Comparison of ENCODE assay signal across 22 mouse cellular contexts in the genomic region with DNA sequence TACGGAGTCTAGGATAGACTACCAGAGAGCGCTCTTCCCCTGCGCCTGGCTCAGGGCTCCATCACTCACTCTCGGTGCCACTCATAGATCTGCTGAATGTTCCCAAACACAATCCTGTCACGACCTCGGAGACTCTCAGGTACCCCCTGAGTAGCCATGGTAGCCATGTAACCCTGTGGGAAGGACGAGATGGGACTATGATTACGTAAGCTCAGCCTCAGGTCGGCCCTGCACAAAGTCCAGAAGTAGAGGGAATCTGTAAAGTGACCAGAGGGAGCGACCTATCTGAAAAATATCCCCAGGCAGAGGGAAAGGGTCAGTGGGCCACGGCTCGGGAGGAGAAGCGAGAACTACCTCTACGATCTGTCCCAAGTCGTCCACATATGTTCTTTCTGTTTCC. TPM values are rescaled to one million over a fixed set of nuclear protein-coding genes. Genes with fewer than 3 reads are reported as not detected.
A peak's percentile ranks its signal among the peaks of the same experiment; 100 is the strongest.
DNase-seq lines count a peak whose midpoint lies in the region; ATAC-seq and TF ChIP-seq lines count a peak whose summit lies in the region.
"Had no signal": no experiment of that assay in that cellular context is flagged by ENCODE, and none has a peak within 500 bp of the region (broad histone marks: within the 10 kb centered on the region; RNA-seq: fewer than 3 reads in every experiment).

No protein-coding gene starts in this region.

- H3K9me3 ChIP-seq in kidney, embryonic 14.5 days (ENCODE audit: control insufficient read depth, low read length), result no peaks in the 10 kb centered on the region
- no peaks in the 10 kb centered on the region for H3K9me3 ChIP-seq in embryonic facial prominence, embryonic 10.5 days

- H3K27me3 ChIP-seq in kidney, adult 2 months (replicated peaks; ENCODE audit: control insufficient read depth, insufficient read depth, low read length), result no peaks in the 10 kb centered on the region
- H3K27me3 ChIP-seq in kidney, embryonic 14.5 days (ENCODE audit: control insufficient read depth, insufficient read depth, low read length), result peaks cover 6% of the 10 kb centered on the region; the same call in 1 of the 2 replicates
- peaks cover 8% of the 10 kb centered on the region for H3K27me3 ChIP-seq in liver, adult 2 months (ENCODE audit: control insufficient read depth, insufficient read depth, low read length)
- H3K27me3 ChIP-seq in embryonic facial prominence, embryonic 10.5 days (replicated peaks; ENCODE audit: low read depth, poor library complexity, severe bottlenecking), result peaks cover 50% of the 10 kb centered on the region
- H3K27me3 ChIP-seq: Patski had no signal

- no peak overlapping the region for H3K9ac ChIP-seq in kidney, embryonic 14.5 days (ENCODE audit: low read depth, low read length)
- H3K9ac ChIP-seq in liver, adult 2 months (ENCODE audit: low read depth, low read length), result no peak overlapping the region
- H3K9ac ChIP-seq: heart, embryonic 12.5 days; hindbrain, embryonic 14.5 days had no signal

- H3K4me2 ChIP-seq in kidney, embryonic 14.5 days (replicated peaks; ENCODE audit: low read depth, low read length), result no peak overlapping the region
- H3K4me2 ChIP-seq: heart, embryonic 12.5 days; hindbrain, embryonic 14.5 days had no signal

- TF ChIP-seq CTCF in kidney, adult 2 months (conservative IDR thresholded peaks at IDR 0.05; ENCODE audit: insufficient read depth, insufficient read length, low read depth, low read length), result no peak
- TF ChIP-seq CTCF in liver, adult 2 months (IDR thresholded peaks at IDR 0.05; ENCODE audit: low read depth, low read length), result no peak

- DNase-seq in kidney, adult 2 months, result peak; percentile 59
- peak; percentile 40 for DNase-seq in liver, adult 2 months (ENCODE audit: extremely low read depth, low read depth, low spot score)
- no peak for DNase-seq in liver
- DNase-seq in embryonic facial prominence, embryonic 10.5 days (ENCODE audit: low spot score), result no peak
- peak; percentile 7 for DNase-seq in induced T-regulatory cell, adult 2 months (ENCODE audit: low read depth)
- DNase-seq: adrenal gland, adult 2 months; adrenal gland, postnatal 25 days; cerebellum, adult 18-20 months; cerebellum, adult 9-11 months; cerebellum, postnatal 36 days; gastrocnemius, adult 2 months; gastrocnemius, postnatal 25 days had no signal

- no peak for ATAC-seq in kidney, embryonic 14.5 days (ENCODE audit: low FRiP score, low TSS enrichment)
- no peak for ATAC-seq in inflammation-experienced regulatory T-cells, adult 6 months
- ATAC-seq: activated CD4-positive, CD25-positive, alpha-beta regulatory T cell, adult 4 months; forebrain, embryonic 14.5 days; Patski had no signal

- WGBS in kidney, adult 2 months, result 76% methylated on average over 15 of the region's 15 CpGs
- 83% methylated on average over 15 of the region's 15 CpGs for WGBS in kidney, embryonic 14.5 days
- 42% methylated on average over 15 of the region's 15 CpGs for WGBS in liver, adult 2 months
- 78% methylated on average over 15 of the region's 15 CpGs for WGBS in embryonic facial prominence, embryonic 10.5 days

- H3K27ac ChIP-seq in kidney, adult 2 months (ENCODE audit: insufficient read depth, low read depth, low read length), result no peak overlapping the region
- H3K27ac ChIP-seq in kidney, embryonic 14.5 days (ENCODE audit: low read depth, low read length), result no peak overlapping the region
- H3K27ac ChIP-seq in liver, adult 2 months (replicated peaks; ENCODE audit: insufficient read depth, low read depth, low read length), result no peak overlapping the region
- H3K27ac ChIP-seq in embryonic facial prominence, embryonic 10.5 days (replicated peaks), result no peak overlapping the region
- H3K27ac ChIP-seq: gastrocnemius, adult 2 months; hindbrain, embryonic 10.5 days; hindbrain, embryonic 14.5 days had no signal

- no peaks in the 10 kb centered on the region for H3K79me2 ChIP-seq in liver, adult 2 months (ENCODE audit: control insufficient read depth, insufficient read depth, low read length)

- TF ChIP-seq POLR2A in kidney, adult 2 months (IDR thresholded peaks at IDR 0.05; ENCODE audit: low read depth, low read length), result no peak
- TF ChIP-seq POLR2A in liver, adult 2 months (IDR thresholded peaks at IDR 0.05; ENCODE audit: extremely low read depth, insufficient read depth, low read length), result no peak

- no peaks in the 10 kb centered on the region for H3K4me1 ChIP-seq in kidney, adult 2 months (ENCODE audit: control insufficient read depth, insufficient read depth, low read length)
- H3K4me1 ChIP-seq in kidney, embryonic 14.5 days (ENCODE audit: control insufficient read depth, insufficient read depth, low read length), result peaks cover 27% of the 10 kb centered on the region
- peaks cover 2% of the 10 kb centered on the region; the same call in 1 of the 2 replicates for H3K4me1 ChIP-seq in liver, adult 2 months (ENCODE audit: control insufficient read depth, insufficient read depth, low read length)
- H3K4me1 ChIP-seq in embryonic facial prominence, embryonic 10.5 days, result peaks cover 64% of the 10 kb centered on the region

- no peak overlapping the region for H3K4me3 ChIP-seq in kidney, adult 2 months (ENCODE audit: insufficient read depth, low read depth, low read length)
- H3K4me3 ChIP-seq in kidney, embryonic 14.5 days (ENCODE audit: low read length), result no peak overlapping the region
- H3K4me3 ChIP-seq in liver, adult 2 months (ENCODE audit: insufficient read depth, low read depth, low read length), result no peak overlapping the region
- H3K4me3 ChIP-seq in embryonic facial prominence, embryonic 10.5 days, result peak overlapping the region; percentile 43; the same call in 1 of the 2 replicates
- H3K4me3 ChIP-seq: erythroblast, embryonic 14.5 days; forebrain, embryonic 10.5 days; gastrocnemius, adult 2 months; heart, embryonic 12.5 days; hindbrain, embryonic 10.5 days had no signal

- H3K36me3 ChIP-seq in kidney, adult 2 months (ENCODE audit: control insufficient read depth, insufficient read depth, low read length), result no peaks in the 10 kb centered on the region
- peaks cover 12% of the 10 kb centered on the region; the same call in 1 of the 2 replicates for H3K36me3 ChIP-seq in kidney, embryonic 14.5 days (ENCODE audit: control insufficient read depth, insufficient read depth, low read length)
- H3K36me3 ChIP-seq in liver, adult 2 months (ENCODE audit: control insufficient read depth, insufficient read depth, low read length), result no peaks in the 10 kb centered on the region
- H3K36me3 ChIP-seq in embryonic facial prominence, embryonic 10.5 days (replicated peaks), result peaks cover 44% of the 10 kb centered on the region

RNA-seq across cellular contexts. Expression of a gene that starts 4.4 kb away (rescaled TPM):
- 9.2 and 11.9 TPM in 2 replicates for polyA plus RNA-seq in kidney, adult 2 months (2012; rRNA removed)
- 31.0 and 32.9 TPM in 2 replicates for polyA plus RNA-seq in kidney, embryonic 14.5 days (2014; fragmentation: Nextera tagmentation; extraction: Ambion mirVana)
- total RNA-seq in liver, adult 2 months (2014; rRNA removed), result 0.83 and 0.87 TPM in 2 replicates
- 0.91 and 1.4 TPM in 2 replicates for polyA plus RNA-seq in liver, adult 2 months (2012; rRNA removed)
- polyA plus RNA-seq in embryonic facial prominence, embryonic 10.5 days (2016; fragmentation: Nextera tagmentation; extraction: Ambion mirVana), result 26.9 and 29.6 TPM in 2 replicates
- polyA plus RNA-seq in inflammation-experienced regulatory T-cells, adult 6 months (2017; shearing (Covaris generic)), result under 1 TPM in 1 of 3 experiments, not detected in 2; 0.20 TPM
- polyA plus RNA-seq: activated CD4-positive, CD25-positive, alpha-beta regulatory T cell, adult 4 months had no signal

RNA-seq across cellular contexts. Expression of a gene that starts 5.1 kb away (rescaled TPM):
- 6.6 and 8.1 TPM in 2 replicates for polyA plus RNA-seq in kidney, adult 2 months (2012; rRNA removed)
- 2.0 and 2.3 TPM in 2 replicates for polyA plus RNA-seq in kidney, embryonic 14.5 days (2014; fragmentation: Nextera tagmentation; extraction: Ambion mirVana)
- 1.3 and 3.1 TPM in 2 replicates for total RNA-seq in liver, adult 2 months (2014; rRNA removed)
- polyA plus RNA-seq in liver, adult 2 months (2012; rRNA removed), result 4.1 and 5.8 TPM in 2 replicates
- 2.1 and 2.9 TPM in 2 replicates for polyA plus RNA-seq in embryonic facial prominence, embryonic 10.5 days (2016; fragmentation: Nextera tagmentation; extraction: Ambion mirVana)
- polyA plus RNA-seq in inflammation-experienced regulatory T-cells, adult 6 months (2017; shearing (Covaris generic)), result 1 to 10 TPM; 3.2 to 4.3 (median 3.2) TPM
- polyA plus RNA-seq: erythroblast, embryonic 14.5 days had no signal

RNA-seq across cellular contexts. Expression of a gene that starts 10.0 kb away (rescaled TPM):
- 101 and 132 TPM in 2 replicates for polyA plus RNA-seq in kidney, adult 2 months (2012; rRNA removed)
- polyA plus RNA-seq in kidney, embryonic 14.5 days (2014; fragmentation: Nextera tagmentation; extraction: Ambion mirVana), result 107 and 117 TPM in 2 replicates
- total RNA-seq in liver, adult 2 months (2014; rRNA removed), result 1.5 and 1.8 TPM in 2 replicates
- polyA plus RNA-seq in liver, adult 2 months (2012; rRNA removed), result 5.2 and 10.0 TPM in 2 replicates
- polyA plus RNA-seq in embryonic facial prominence, embryonic 10.5 days (2016; fragmentation: Nextera tagmentation; extraction: Ambion mirVana), result 107 and 115 TPM in 2 replicates
- polyA plus RNA-seq in inflammation-experienced regulatory T-cells, adult 6 months (2017; shearing (Covaris generic)), result 10 to 100 TPM; 35.2 to 56.0 (median 47.0) TPM

RNA-seq across cellular contexts. Expression of a gene that starts 20.5 kb away (rescaled TPM):
- polyA plus RNA-seq in kidney, adult 2 months (2012; rRNA removed), result 15.4 and 27.5 TPM in 2 replicates
- polyA plus RNA-seq in kidney, embryonic 14.5 days (2014; fragmentation: Nextera tagmentation; extraction: Ambion mirVana), result 6.2 and 8.7 TPM in 2 replicates
- 21.9 and 36.3 TPM in 2 replicates for total RNA-seq in liver, adult 2 months (2014; rRNA removed)
- polyA plus RNA-seq in liver, adult 2 months (2012; rRNA removed), result 85.0 and 89.8 TPM in 2 replicates
- 3.0 and 3.8 TPM in 2 replicates for polyA plus RNA-seq in embryonic facial prominence, embryonic 10.5 days (2016; fragmentation: Nextera tagmentation; extraction: Ambion mirVana)
- polyA plus RNA-seq in inflammation-experienced regulatory T-cells, adult 6 months (2017; shearing (Covaris generic)), result 100 to 1,000 TPM; 181 to 204 (median 188) TPM

RNA-seq across cellular contexts. Expression of a gene that starts 25.9 kb away (rescaled TPM):
- 116 and 120 TPM in 2 replicates for polyA plus RNA-seq in kidney, adult 2 months (2012; rRNA removed)
- polyA plus RNA-seq in kidney, embryonic 14.5 days (2014; fragmentation: Nextera tagmentation; extraction: Ambion mirVana), result 19.2 and 31.0 TPM in 2 replicates
- 8.9 and 10.7 TPM in 2 replicates for total RNA-seq in liver, adult 2 months (2014; rRNA removed)
- polyA plus RNA-seq in liver, adult 2 months (2012; rRNA removed), result 13.0 and 13.9 TPM in 2 replicates
- polyA plus RNA-seq in embryonic facial prominence, embryonic 10.5 days (2016; fragmentation: Nextera tagmentation; extraction: Ambion mirVana), result 25.3 and 25.9 TPM in 2 replicates
- polyA plus RNA-seq in inflammation-experienced regulatory T-cells, adult 6 months (2017; shearing (Covaris generic)), result 10 to 100 TPM; 25.7 to 32.1 (median 26.0) TPM

Comparison
In these comparisons a context has a peak if more than half of its experiments do, and no peak if none do; other contexts are left out.
1. DNase-seq: peak in kidney, adult 2 months (single experiment), liver, adult 2 months (single experiment) and induced T-regulatory cell, adult 2 months (single experiment); none in liver (single experiment) and embryonic facial prominence, embryonic 10.5 days (single experiment).